Mouse (Mus musculus): ENCODE measurements around the gene Gna15. TPM values are rescaled to one million over a fixed set of nuclear protein-coding genes. Genes with fewer than 3 reads are reported as not detected.

Gene Gna15
- polyA plus RNA-seq, 1 experiment from 2014 or later = 3.6 TPM

GRCm38 (mm10) chr10:81484441-81485059 lies 39.5 kb downstream of the Gna15 start:
- no peak overlapping the region for H3K27ac ChIP-seq (ENCODE audit: low read length)
- H3K4me3 ChIP-seq (ENCODE audit: low read depth, low read length) = no peak overlapping the region
- peaks cover 27% of the 10 kb centered on the region for H3K36me3 ChIP-seq (ENCODE audit: control insufficient read depth, insufficient read depth, low read length)
- H3K4me1 ChIP-seq (ENCODE audit: control insufficient read depth, insufficient read depth, low read length) = no peaks in the 10 kb centered on the region
- H3K9ac ChIP-seq (replicated peaks; ENCODE audit: low read depth, low read length) = no peak overlapping the region
- no peak for ATAC-seq (ENCODE audit: insufficient number of reproducible peaks, insufficient read depth, low FRiP score, low read depth)
- WGBS = 56% methylated on average over 6 of the region's 6 CpGs
- no peak overlapping the region for H3K4me2 ChIP-seq (replicated peaks; ENCODE audit: low read depth, low read length)
- H3K9me3 ChIP-seq (ENCODE audit: control insufficient read depth, low read depth, low read length) = no peaks in the 10 kb centered on the region
- H3K27me3 ChIP-seq (ENCODE audit: control insufficient read depth, insufficient read depth, low read length) = 0 out of 2 replicates have a peak, but pooled peaks cover 4% of the 10 kb centered on the region

- ATAC-seq (ENCODE audit: insufficient number of reproducible peaks, insufficient read depth, low FRiP score, low read depth) = no peak
These were observed 40.0 kb downstream of the Gna15 start for GRCm38 (mm10) chr10:81483983-81484382.

GRCm38 (mm10) chr10:81482533-81482889 lies 41.5 kb downstream of the Gna15 start, which contains the start of gene Celf5:
Celf5 (minus strand) TSS chr10:81482709.
- under 1% methylated on average over 36 of the region's 36 CpGs for WGBS

More at GRCm38 (mm10) chr10:81483983-81484382, 40.0 kb downstream of the Gna15 start:
- no peak overlapping the region for H3K4me3 ChIP-seq (ENCODE audit: low read depth, low read length)
- 18% methylated on average over 9 of the region's 9 CpGs for WGBS
- H3K27ac ChIP-seq (ENCODE audit: low read length) = no peak overlapping the region
- H3K4me2 ChIP-seq (replicated peaks; ENCODE audit: low read depth, low read length) = no peak overlapping the region
- H3K4me1 ChIP-seq (ENCODE audit: control insufficient read depth, insufficient read depth, low read length) = no peaks in the 10 kb centered on the region
- H3K36me3 ChIP-seq (ENCODE audit: control insufficient read depth, insufficient read depth, low read length) = peaks cover 23% of the 10 kb centered on the region
- H3K9me3 ChIP-seq (ENCODE audit: control insufficient read depth, low read depth, low read length) = no peaks in the 10 kb centered on the region
- 0 out of 2 replicates have a peak, but pooled peaks cover 4% of the 10 kb centered on the region for H3K27me3 ChIP-seq (ENCODE audit: control insufficient read depth, insufficient read depth, low read length)
- H3K9ac ChIP-seq (replicated peaks; ENCODE audit: low read depth, low read length) = no peak overlapping the region

GRCm38 (mm10) chr10:81481605-81482532 lies 42.2 kb downstream of the Gna15 start:
- peak overlapping the region; percentile 74 for H3K4me2 ChIP-seq (replicated peaks; ENCODE audit: low read depth, low read length)
- ATAC-seq (ENCODE audit: insufficient number of reproducible peaks, insufficient read depth, low FRiP score, low read depth) = no peak
- 0 out of 2 replicates have a peak overlapping the region, but pooled peaks have one; percentile 21 for H3K9ac ChIP-seq (replicated peaks; ENCODE audit: low read depth, low read length)

More at GRCm38 (mm10) chr10:81482533-81482889, 41.5 kb downstream of the Gna15 start, which contains the start of gene Celf5:
- Histone ChIP-seq H3K9me3 (ENCODE audit: control insufficient read depth, low read depth, low read length) (no peaks in the 10 kb centered on the region), H3K27ac (ENCODE audit: low read length) (no peak within 1 kb of the TSS), H3K4me3 (ENCODE audit: low read depth, low read length) (peak within 1 kb of the TSS; percentile 36), H3K27me3 (ENCODE audit: control insufficient read depth, insufficient read depth, low read length) (0 out of 2 replicates have a peak, but pooled peaks cover 4% of the 10 kb centered on the region), H3K4me2 (replicated peaks; ENCODE audit: low read depth, low read length) (peak within 1 kb of the TSS; percentile 74), H3K4me1 (ENCODE audit: control insufficient read depth, insufficient read depth, low read length) (no peaks in the 10 kb centered on the region), H3K9ac (replicated peaks; ENCODE audit: low read depth, low read length) (0 out of 2 replicates have a peak within 1 kb of the TSS, but pooled peaks have one; percentile 21), H3K36me3 (ENCODE audit: control insufficient read depth, insufficient read depth, low read length) (peaks cover 8% of the 10 kb centered on the region)
- peak; percentile 14; the same call in 1 of the 2 replicates for ATAC-seq (ENCODE audit: insufficient number of reproducible peaks, insufficient read depth, low FRiP score, low read depth)

GRCm38 (mm10) chr10:81474461-81474860 lies 49.6 kb downstream of the Gna15 start:
- peaks cover 16% of the 10 kb centered on the region for H3K27me3 ChIP-seq (ENCODE audit: control insufficient read depth, insufficient read depth, low read length)
- H3K27ac ChIP-seq (ENCODE audit: low read length) = no peak overlapping the region
- no peaks in the 10 kb centered on the region for H3K36me3 ChIP-seq (ENCODE audit: control insufficient read depth, insufficient read depth, low read length)
- no peak overlapping the region for H3K4me3 ChIP-seq (ENCODE audit: low read depth, low read length)
- H3K4me2 ChIP-seq (replicated peaks; ENCODE audit: low read depth, low read length) = no peak overlapping the region
- 77% methylated on average over 10 of the region's 10 CpGs for WGBS
- no peak for ATAC-seq (ENCODE audit: insufficient number of reproducible peaks, insufficient read depth, low FRiP score, low read depth)
- no peaks in the 10 kb centered on the region for H3K9me3 ChIP-seq (ENCODE audit: control insufficient read depth, low read depth, low read length)
- H3K9ac ChIP-seq (replicated peaks; ENCODE audit: low read depth, low read length) = no peak overlapping the region
- no peaks in the 10 kb centered on the region for H3K4me1 ChIP-seq (ENCODE audit: control insufficient read depth, insufficient read depth, low read length)

More at GRCm38 (mm10) chr10:81481605-81482532, 42.2 kb downstream of the Gna15 start:
- Histone ChIP-seq H3K4me1 (ENCODE audit: control insufficient read depth, insufficient read depth, low read length) (no peaks in the 10 kb centered on the region), H3K27ac (ENCODE audit: low read length) (no peak overlapping the region), H3K36me3 (ENCODE audit: control insufficient read depth, insufficient read depth, low read length) (peaks cover 2% of the 10 kb centered on the region; the same call in 1 of the 2 replicates), H3K4me3 (ENCODE audit: low read depth, low read length) (peak overlapping the region; percentile 36), H3K27me3 (ENCODE audit: control insufficient read depth, insufficient read depth, low read length) (0 out of 2 replicates have a peak, but pooled peaks cover 4% of the 10 kb centered on the region), H3K9me3 (ENCODE audit: control insufficient read depth, low read depth, low read length) (no peaks in the 10 kb centered on the region)
- 3% methylated on average over 30 of the region's 35 CpGs for WGBS

- no peaks in the 10 kb centered on the region for H3K4me1 ChIP-seq (ENCODE audit: control insufficient read depth, insufficient read depth, low read length)
- H3K4me2 ChIP-seq (replicated peaks; ENCODE audit: low read depth, low read length) = no peak overlapping the region
- ATAC-seq (ENCODE audit: insufficient number of reproducible peaks, insufficient read depth, low FRiP score, low read depth) = no peak
- H3K36me3 ChIP-seq (ENCODE audit: control insufficient read depth, insufficient read depth, low read length) = no peaks in the 10 kb centered on the region
- no peak overlapping the region for H3K27ac ChIP-seq (ENCODE audit: low read length)
- no peak overlapping the region for H3K9ac ChIP-seq (replicated peaks; ENCODE audit: low read depth, low read length)
- 2% methylated on average over 22 of the region's 22 CpGs for WGBS
- peaks cover 16% of the 10 kb centered on the region for H3K27me3 ChIP-seq (ENCODE audit: control insufficient read depth, insufficient read depth, low read length)
- H3K9me3 ChIP-seq (ENCODE audit: control insufficient read depth, low read depth, low read length) = no peaks in the 10 kb centered on the region
- H3K4me3 ChIP-seq (ENCODE audit: low read depth, low read length) = no peak overlapping the region
These were observed 51.0 kb downstream of the Gna15 start for GRCm38 (mm10) chr10:81473003-81473451.

- H3K27me3 ChIP-seq (ENCODE audit: control insufficient read depth, insufficient read depth, low read length) = peaks cover 16% of the 10 kb centered on the region
- no peak overlapping the region for H3K9ac ChIP-seq (replicated peaks; ENCODE audit: low read depth, low read length)
- 6% methylated on average over 18 of the region's 18 CpGs for WGBS
These were observed 51.5 kb downstream of the Gna15 start for GRCm38 (mm10) chr10:81472403-81473002.

GRCm38 (mm10) chr10:81470454-81470853 lies 53.6 kb downstream of the Gna15 start:
- H3K9ac ChIP-seq (replicated peaks; ENCODE audit: low read depth, low read length) = no peak overlapping the region
- no peak overlapping the region for H3K4me3 ChIP-seq (ENCODE audit: low read depth, low read length)
- H3K4me2 ChIP-seq (replicated peaks; ENCODE audit: low read depth, low read length) = no peak overlapping the region
- H3K9me3 ChIP-seq (ENCODE audit: control insufficient read depth, low read depth, low read length) = no peaks in the 10 kb centered on the region
- H3K36me3 ChIP-seq (ENCODE audit: control insufficient read depth, insufficient read depth, low read length) = no peaks in the 10 kb centered on the region
- H3K27ac ChIP-seq (ENCODE audit: low read length) = no peak overlapping the region
- 56% methylated on average over 18 of the region's 18 CpGs for whole genome bisulfite sequencing
- peaks cover 16% of the 10 kb centered on the region for H3K27me3 ChIP-seq (ENCODE audit: control insufficient read depth, insufficient read depth, low read length)
- ATAC-seq (ENCODE audit: insufficient number of reproducible peaks, insufficient read depth, low FRiP score, low read depth) = no peak
- H3K4me1 ChIP-seq (ENCODE audit: control insufficient read depth, insufficient read depth, low read length) = no peaks in the 10 kb centered on the region

More at GRCm38 (mm10) chr10:81472403-81473002, 51.5 kb downstream of the Gna15 start:
- Histone ChIP-seq H3K4me1 (ENCODE audit: control insufficient read depth, insufficient read depth, low read length) (no peaks in the 10 kb centered on the region), H3K4me3 (ENCODE audit: low read depth, low read length) (no peak overlapping the region), H3K27ac (ENCODE audit: low read length) (no peak overlapping the region), H3K36me3 (ENCODE audit: control insufficient read depth, insufficient read depth, low read length) (no peaks in the 10 kb centered on the region), H3K4me2 (replicated peaks; ENCODE audit: low read depth, low read length) (no peak overlapping the region), H3K9me3 (ENCODE audit: control insufficient read depth, low read depth, low read length) (no peaks in the 10 kb centered on the region)
- no peak for ATAC-seq (ENCODE audit: insufficient number of reproducible peaks, insufficient read depth, low FRiP score, low read depth)
